Mouse (Mus musculus): Measurements from ENCODE around the gene Olfr1344. TPM values are rescaled to one million over a fixed set of nuclear protein-coding genes. Genes with fewer than 3 reads are reported as not detected.

Gene Olfr1344
- not detected in 2 replicates for polyA plus RNA-seq (2012)

DNA sequence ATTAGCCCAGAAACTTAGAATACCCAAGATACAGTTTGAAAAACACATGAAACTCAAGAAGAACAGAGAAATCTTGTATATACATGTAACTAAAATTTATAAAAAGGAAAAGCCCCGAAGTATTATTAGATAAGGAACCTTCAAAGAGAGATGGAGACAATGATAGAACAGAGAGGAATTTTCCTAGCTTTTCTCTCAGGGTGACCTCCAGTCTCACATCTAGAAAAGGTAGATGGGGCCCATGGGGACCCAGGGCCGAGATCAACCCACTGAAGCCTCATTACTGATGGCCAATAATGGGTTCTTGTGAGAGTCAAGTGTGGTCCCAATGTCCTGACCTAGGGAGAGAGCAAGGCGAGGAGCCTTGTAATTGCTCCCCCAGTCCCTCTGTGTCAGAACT, at the start of gene Olfr1344:
Gene Olfr1344 (plus strand): TSS at position 301 of the 400 bp plus-strand sequence.

DNA sequence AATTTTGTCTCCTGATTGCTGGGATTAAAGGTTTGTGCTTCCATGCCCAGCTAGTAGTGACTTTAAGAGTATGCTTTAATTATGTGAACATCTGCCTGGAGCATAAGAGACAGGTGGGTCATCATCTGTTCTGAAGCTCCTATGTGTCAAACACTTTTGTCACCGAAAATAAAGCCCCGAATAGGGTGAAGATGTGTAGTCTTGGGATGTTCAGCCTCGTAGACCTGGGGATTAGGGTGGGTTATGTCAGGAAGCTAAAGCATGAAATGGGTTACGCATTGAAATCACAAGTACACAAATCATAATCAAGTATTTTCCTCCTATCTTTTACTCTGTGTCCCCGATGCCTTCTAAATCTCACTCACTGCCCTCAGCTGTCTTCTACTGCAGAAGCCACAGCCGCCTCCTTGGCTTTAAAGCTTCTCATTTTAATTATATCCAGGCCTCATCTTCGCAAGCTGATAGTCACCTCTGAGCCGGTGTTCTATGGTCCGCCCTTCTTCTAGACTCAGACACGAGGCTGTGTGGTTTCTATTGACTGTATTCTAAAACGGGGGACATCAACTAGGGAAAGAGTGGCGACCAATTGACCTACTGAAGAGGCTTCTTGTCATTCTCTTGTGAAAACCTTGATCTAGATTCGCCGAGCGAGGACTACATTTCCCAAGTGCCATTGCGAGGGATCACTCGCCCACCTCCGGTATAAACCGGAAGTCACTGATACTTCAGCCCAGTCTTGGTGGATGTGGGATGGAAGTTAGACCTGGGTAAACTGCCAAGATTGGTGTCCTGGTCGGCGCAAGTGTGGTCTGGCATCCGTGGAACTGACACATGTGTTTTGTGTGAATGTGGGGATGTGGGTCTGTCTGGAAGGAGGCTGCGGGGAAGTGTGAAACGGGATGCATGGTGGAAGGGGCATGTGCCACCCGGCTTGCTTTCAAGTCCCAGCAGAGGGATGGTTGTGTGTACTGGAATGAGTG, 40.2 kb upstream of the Olfr1344 start, which contains the start of gene Smim17:
Gene Smim17 (plus strand): TSS at position 720 of the 980 bp plus-strand sequence.

DNA sequence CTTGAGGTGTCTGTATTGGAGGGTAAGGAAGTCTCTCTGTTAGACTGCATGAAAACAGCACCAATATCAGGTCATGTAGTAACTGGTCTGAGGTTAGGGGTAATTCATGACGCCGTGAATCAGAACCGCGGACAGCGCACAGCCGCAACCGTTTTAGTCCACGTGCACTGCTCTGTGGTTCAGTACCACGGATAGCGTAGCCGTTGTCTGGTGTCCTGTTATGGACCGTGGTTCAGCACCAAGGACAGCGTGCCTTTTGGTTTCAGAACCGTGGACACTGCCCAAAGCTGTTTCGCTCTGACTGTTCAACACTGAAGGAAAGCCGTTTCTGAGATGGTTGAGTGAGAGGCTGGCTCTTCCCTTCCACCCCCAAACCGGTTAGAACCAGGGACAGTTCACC, 28.4 kb upstream of the Olfr1344 start, which contains the start of gene Gm20715:
Gene Gm20715 (plus strand): TSS at position 235 of the 400 bp plus-strand sequence.

DNA sequence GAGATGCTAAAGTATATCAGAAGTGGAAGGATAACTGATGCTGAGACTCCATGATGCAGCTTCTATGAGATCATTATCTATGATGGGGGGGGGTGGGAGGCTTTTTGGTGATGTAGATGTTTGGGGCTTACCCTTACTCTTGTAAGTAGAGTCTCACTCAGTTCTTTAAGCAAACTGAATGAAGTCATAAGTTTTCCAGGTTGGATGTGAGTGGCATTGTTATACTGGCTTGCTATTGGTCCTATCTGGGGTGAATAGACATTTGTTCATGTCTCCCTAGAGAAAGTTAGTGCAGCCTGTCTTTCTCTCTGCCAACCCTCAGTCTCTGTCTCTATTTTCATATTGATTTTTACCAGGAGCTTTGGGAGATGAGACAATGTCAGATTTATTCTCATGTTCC, 17.4 kb downstream of the Olfr1344 start, which contains the start of gene Olfr1336:
Gene Olfr1336 (plus strand): TSS at position 301 of the 400 bp plus-strand sequence.

DNA sequence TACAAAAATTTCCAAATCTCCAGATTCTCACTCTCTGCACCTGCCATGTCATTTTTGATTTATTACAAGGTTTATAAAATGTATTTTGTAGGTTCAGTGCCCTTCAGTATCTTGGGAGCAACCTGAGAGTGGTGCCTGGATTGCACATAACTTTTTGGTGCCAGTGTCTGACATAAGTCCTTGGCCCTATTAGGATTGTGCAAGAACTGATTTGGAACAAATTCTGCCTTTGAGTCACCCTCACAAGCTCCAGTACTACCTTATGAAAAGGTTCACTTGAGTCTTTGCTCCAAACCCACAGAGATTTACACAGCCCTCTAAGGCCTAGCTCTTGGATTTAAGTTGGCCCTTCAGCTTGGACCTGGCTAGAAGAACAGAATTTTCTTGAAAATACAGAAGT, 28.5 kb downstream of the Olfr1344 start, which contains the start of gene Olfr1346:
Gene Olfr1346 (plus strand): TSS at position 151 of the 400 bp plus-strand sequence.

DNA sequence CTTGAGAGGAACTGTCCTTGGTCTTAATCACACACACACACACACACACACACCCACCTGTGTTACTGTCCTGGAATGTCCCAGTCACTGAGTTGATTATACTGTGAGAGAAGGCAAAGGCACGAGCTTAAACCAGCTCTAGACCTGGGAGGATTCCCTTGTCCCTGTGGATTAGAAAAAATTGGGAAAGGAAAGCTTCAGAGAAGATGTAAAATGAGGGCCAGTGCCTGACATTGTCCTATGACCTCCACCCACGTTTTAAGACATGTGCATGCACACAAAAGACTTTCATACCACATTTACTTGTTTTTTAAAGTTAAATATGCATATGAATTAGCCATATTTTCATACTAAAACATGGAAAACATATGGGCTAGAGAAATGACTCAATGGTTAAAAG, 48.4 kb downstream of the Olfr1344 start, which contains the start of gene Olfr5:
Gene Olfr5 (minus strand): TSS at position 101 of the 400 bp plus-strand sequence.

Other genes starting within 250 kb of the Olfr1344 start
- not detected in 2 replicates for gene Galp, start 241.6 kb upstream of the Olfr1344 start, polyA plus RNA-seq (2012)
- not detected in 2 replicates for gene Zscan5b, start 216.4 kb upstream of the Olfr1344 start, polyA plus RNA-seq (2012)
- not detected in 2 replicates for gene Epp13, start 186.0 kb upstream of the Olfr1344 start, polyA plus RNA-seq (2012)
- 0.19 and 0.44 TPM in 2 replicates for gene Zfp667, start 152.1 kb upstream of the Olfr1344 start, polyA plus RNA-seq (2012)
- gene Zfp583, start 107.4 kb upstream of the Olfr1344 start, polyA plus RNA-seq (2012): 1.9 and 2.0 TPM in 2 replicates
- gene Gm3854, start 94.9 kb upstream of the Olfr1344 start, polyA plus RNA-seq (2012): not detected in 2 replicates
- 0.02 and 0.08 TPM in 2 replicates for gene Zfp78, start 75.4 kb upstream of the Olfr1344 start, polyA plus RNA-seq (2012)
- gene Zfp28, start 55.4 kb upstream of the Olfr1344 start, polyA plus RNA-seq (2012): 0.83 and 1.3 TPM in 2 replicates
- not detected in 2 replicates for gene Smim17, start 40.0 kb upstream of the Olfr1344 start, polyA plus RNA-seq (2012)
- not detected in 2 replicates for gene Gm20715, start 28.4 kb upstream of the Olfr1344 start, polyA plus RNA-seq (2012)
- gene Olfr1336, start 17.5 kb downstream of the Olfr1344 start, polyA plus RNA-seq (2012): 0.03 TPM in 1 of 2 replicates, not detected in the other
- gene Olfr1346, start 28.4 kb downstream of the Olfr1344 start, polyA plus RNA-seq (2012): not detected in 2 replicates
- gene Olfr5, start 48.3 kb downstream of the Olfr1344 start, polyA plus RNA-seq (2012): not detected in 2 replicates
- not detected in 2 replicates for gene Olfr1347, start 61.1 kb downstream of the Olfr1344 start, polyA plus RNA-seq (2012)
- not detected in 2 replicates for gene Olfr1348, start 70.1 kb downstream of the Olfr1344 start, polyA plus RNA-seq (2012)
- not detected in 2 replicates for gene Olfr1349, start 84.3 kb downstream of the Olfr1344 start, polyA plus RNA-seq (2012)
- not detected in 2 replicates for gene Olfr1350, start 126.2 kb downstream of the Olfr1344 start, polyA plus RNA-seq (2012)

Data from megakaryocyte-erythroid progenitor cell, adult 5 weeks (primary cell).